Mouse (Mus musculus): ENCODE measurements at regions not wholly inside any gene's neighbourhood (a gene's known extent, or its start where the extent isn't known, plus 50 kb on each side); places are given as distances from the start of the nearest gene placed in this dataset.

DNA sequence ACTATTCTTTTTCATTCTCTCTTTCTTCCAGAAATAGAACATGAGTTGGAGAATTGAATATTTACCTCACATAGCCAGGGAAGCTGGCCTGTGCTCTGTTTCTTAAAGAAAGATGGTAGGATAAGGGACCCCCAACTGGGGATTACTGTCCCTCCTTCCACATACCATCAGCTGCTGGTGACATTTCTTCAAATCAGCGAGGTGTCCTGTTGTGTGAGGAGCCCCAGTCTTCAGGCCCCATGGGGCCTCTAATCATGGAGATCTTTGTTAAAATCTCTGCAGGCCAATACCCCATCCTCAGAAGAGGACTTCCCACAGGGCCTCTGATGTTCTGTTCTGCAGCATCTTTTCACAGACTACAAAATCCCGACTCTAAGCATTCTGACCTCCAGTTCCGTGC, 121.1 kb downstream of the Samd5 start:
- no peak for DNase-seq (ENCODE audit: extremely low read depth)
- dilution Hi-C loops (cut with MboI; ENCODE audit: extremely low pct_ligation_motif_present, extremely low pct_unique_long_range_greater_than_20kb, low sequenced_read_pairs) (no loop called here), in situ Hi-C loops (cut with MboI; ENCODE audit: low pct_ligation_motif_present, low pct_unique_long_range_greater_than_20kb, low sequenced_read_pairs) (no loop called here)
- H3K4me2 ChIP-seq (ENCODE audit: insufficient read depth, low read depth, poor library complexity, severe bottlenecking): no peak overlapping the region
- no peak for TF ChIP-seq CHD1 (IDR thresholded peaks at IDR 0.05; ENCODE audit: low read depth, low read length)
- TF ChIP-seq CHD2 (IDR thresholded peaks at IDR 0.05; ENCODE audit: low read length): no peak
- TF ChIP-seq JUND (conservative IDR thresholded peaks at IDR 0.05; ENCODE audit: low read depth, low read length): no peak
- no peak overlapping the region for H3K9ac ChIP-seq (ENCODE audit: insufficient read depth, low read depth)
- no peaks in the 10 kb centered on the region for H3K27me3 ChIP-seq (replicated peaks)
- H3K9me3 ChIP-seq (replicated peaks; ENCODE audit: low read length): no peaks in the 10 kb centered on the region
- H3K36me3 ChIP-seq (replicated peaks in 1 of 2; ENCODE audit: control insufficient read depth in 1 of 2, insufficient read depth in 1 of 2, low read length in 1 of 2): no peaks in the 10 kb centered on the region
- no peak overlapping the region for H3K4me3 ChIP-seq (replicated peaks in 1 of 3; ENCODE audit: low read depth in 2 of 3, low read length in 2 of 3, poor library complexity in 1 of 3)
- no peaks in the 10 kb centered on the region for H3K4me1 ChIP-seq (ENCODE audit: control insufficient read depth in 1 of 2, insufficient read depth in 2 of 2)
- no peaks in the 10 kb centered on the region for H3K79me2 ChIP-seq (replicated peaks; ENCODE audit: control insufficient read depth, extremely low read depth, insufficient read depth, poor library complexity, severe bottlenecking)
- H3K27ac ChIP-seq (ENCODE audit: insufficient read depth, low read depth): no peak overlapping the region

DNA sequence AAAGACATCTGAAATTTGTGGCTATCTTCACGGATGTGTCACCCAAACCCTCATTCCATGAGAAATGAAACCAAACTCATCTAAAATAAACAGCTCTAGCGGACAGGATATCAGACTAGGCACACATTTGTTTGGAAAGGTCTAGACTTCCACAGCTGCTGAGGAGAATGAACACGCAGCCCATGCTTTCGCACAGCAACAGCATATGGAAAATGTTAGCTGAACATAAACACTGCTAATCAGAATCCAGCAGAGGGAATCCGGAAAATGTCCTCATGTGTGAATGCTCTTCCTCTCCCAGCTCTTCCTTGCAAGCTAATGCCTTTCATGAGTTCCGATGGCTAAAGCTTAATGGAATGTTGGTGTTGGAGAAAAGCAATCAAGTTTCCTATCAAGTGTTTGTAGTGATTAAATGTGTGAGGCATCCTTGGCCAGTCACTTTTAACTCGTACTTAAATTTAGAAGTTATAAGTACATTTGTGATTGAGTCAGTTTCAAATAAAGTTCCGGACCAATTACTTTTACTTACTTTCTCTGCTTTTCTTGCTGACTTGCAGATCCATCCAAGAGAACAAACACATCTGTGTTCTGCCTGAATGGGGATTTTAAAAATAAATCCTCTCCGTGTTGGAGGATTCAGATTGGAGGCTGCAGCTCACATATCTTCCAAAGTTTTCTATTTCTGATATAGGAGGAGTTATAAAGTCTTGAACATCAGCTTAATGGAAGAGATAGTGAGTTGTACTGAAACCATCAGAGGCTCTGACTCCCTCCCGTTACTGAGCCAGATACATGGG, 124.9 kb downstream of the Samd5 start:
- no peaks in the 10 kb centered on the region for H3K9me3 ChIP-seq (replicated peaks; ENCODE audit: low read length)
- H3K4me3 ChIP-seq (replicated peaks in 1 of 3; ENCODE audit: low read depth in 2 of 3, low read length in 2 of 3, poor library complexity in 1 of 3): no peak overlapping the region
- in situ Hi-C loops (cut with MboI; ENCODE audit: low pct_ligation_motif_present, low pct_unique_long_range_greater_than_20kb, low sequenced_read_pairs): no loop called here
- H3K4me2 ChIP-seq (ENCODE audit: insufficient read depth, low read depth, poor library complexity, severe bottlenecking): no peak overlapping the region
- no peak for DNase-seq (ENCODE audit: extremely low read depth)
- H3K4me1 ChIP-seq (ENCODE audit: control insufficient read depth in 1 of 2, insufficient read depth in 2 of 2): no peaks in the 10 kb centered on the region
- dilution Hi-C loops (cut with MboI; ENCODE audit: extremely low pct_ligation_motif_present, extremely low pct_unique_long_range_greater_than_20kb, low sequenced_read_pairs): no loop called here
- no peaks in the 10 kb centered on the region for H3K79me2 ChIP-seq (replicated peaks; ENCODE audit: control insufficient read depth, extremely low read depth, insufficient read depth, poor library complexity, severe bottlenecking)
- no peak overlapping the region for H3K27ac ChIP-seq (ENCODE audit: insufficient read depth, low read depth)
- TF ChIP-seq ELF1 (IDR thresholded peaks at IDR 0.05; ENCODE audit: low read depth, low read length) (no peak), BHLHE40 (IDR thresholded peaks at IDR 0.05; ENCODE audit: low read depth, low read length) (no peak), MAFK (IDR thresholded peaks at IDR 0.05; ENCODE audit: insufficient replicate concordance, low read length) (no peak), MAZ (IDR thresholded peaks at IDR 0.05; ENCODE audit: low read depth, low read length) (no peak), ETS1 (conservative IDR thresholded peaks at IDR 0.05; ENCODE audit: low read depth, low read length) (no peak), CHD2 (IDR thresholded peaks at IDR 0.05; ENCODE audit: low read length) (no peak), MAX (IDR thresholded peaks at IDR 0.05; ENCODE audit: low read length) (no peak), ZMIZ1 (IDR thresholded peaks at IDR 0.05; ENCODE audit: low read depth, low read length) (no peak), POLR2AphosphoS2 (IDR thresholded peaks at IDR 0.05; ENCODE audit: low read depth, low read length) (no peak), NELFE (IDR thresholded peaks at IDR 0.05; ENCODE audit: low read depth, low read length) (no peak), TCF12 (IDR thresholded peaks at IDR 0.05; ENCODE audit: low read depth, low read length) (no peak), SMC3 (IDR thresholded peaks at IDR 0.05; ENCODE audit: low read depth, low read length) (no peak), USF1 (IDR thresholded peaks at IDR 0.05; ENCODE audit: low read depth, low read length) (no peak)
- no peaks in the 10 kb centered on the region for H3K27me3 ChIP-seq (replicated peaks)
- no peak overlapping the region for H3K9ac ChIP-seq (ENCODE audit: insufficient read depth, low read depth)
- no peaks in the 10 kb centered on the region for H3K36me3 ChIP-seq (replicated peaks in 1 of 2; ENCODE audit: control insufficient read depth in 1 of 2, insufficient read depth in 1 of 2, low read length in 1 of 2)

All from CH12.LX (cell line).